ENCODE assay signal across 8 mouse cellular contexts in the genomic region with DNA sequence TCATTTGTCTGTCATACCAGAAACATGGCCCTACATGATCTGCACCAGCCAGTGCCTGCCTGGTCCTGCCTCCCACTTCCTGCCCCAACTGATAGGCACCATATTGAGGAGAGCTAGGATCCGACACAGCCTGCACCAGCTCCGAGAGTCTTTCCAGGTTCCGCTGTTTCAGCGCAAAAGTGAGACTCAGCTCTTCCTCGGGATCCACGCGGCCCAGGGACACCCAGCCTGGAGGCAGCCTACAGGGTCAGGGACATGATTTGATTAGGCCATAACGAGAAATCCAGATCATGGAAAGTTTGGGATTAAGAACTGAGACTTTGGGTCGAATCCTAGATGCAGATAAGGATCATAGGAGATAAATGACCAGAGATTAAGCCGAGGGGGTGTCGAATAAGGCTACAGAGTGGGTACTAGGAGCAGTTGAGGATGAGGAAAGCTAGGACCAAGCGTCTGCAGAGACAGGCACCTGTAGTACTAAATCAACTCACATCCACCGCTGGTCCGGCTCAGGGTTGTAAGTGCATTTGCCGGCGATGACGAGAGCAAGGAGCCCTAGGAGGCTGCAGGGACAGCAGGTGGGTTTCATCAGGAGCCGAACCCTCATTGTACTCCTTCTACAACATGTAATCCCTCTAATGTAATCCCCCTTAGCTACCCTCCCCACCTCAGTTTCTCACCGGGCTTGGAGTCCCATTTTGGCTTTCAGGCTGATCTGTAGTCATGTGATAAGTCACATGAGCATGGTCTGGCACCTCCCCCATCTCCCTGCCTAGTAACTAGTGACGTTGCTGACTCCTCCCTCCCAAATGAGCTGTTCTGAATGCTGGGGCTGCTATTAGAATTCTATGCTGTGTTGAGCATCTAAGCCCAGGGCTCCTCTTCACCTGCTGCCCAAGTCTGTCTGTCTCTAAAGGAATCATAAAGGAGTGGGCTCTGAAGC. TPM values are rescaled to one million over a fixed set of nuclear protein-coding genes. Genes with fewer than 3 reads are reported as not detected.
DNase-seq lines count a peak whose midpoint lies in the region; ATAC-seq lines count a peak whose summit lies in the region.

A gene (minus strand): TSS at position 745 of the 943 bp plus-strand sequence.

- H3K4me1 ChIP-seq in forebrain, embryonic 11.5 days (replicated peaks; ENCODE audit: control insufficient read depth, insufficient read depth, low read length), result 0 out of 2 replicates have a peak, but pooled peaks cover 1% of the 10 kb centered on the region
- peaks cover 8% of the 10 kb centered on the region for H3K4me1 ChIP-seq in heart, embryonic 16.5 days (ENCODE audit: control insufficient read depth, insufficient read depth, low read length)
- H3K4me1 ChIP-seq in liver, embryonic 15.5 days (replicated peaks), result peaks cover 16% of the 10 kb centered on the region
- H3K4me1 ChIP-seq in neural tube, embryonic 12.5 days, result peaks cover 7% of the 10 kb centered on the region

- WGBS in forebrain, embryonic 11.5 days, result 22% methylated on average over 20 of the region's 20 CpGs
- WGBS in heart, embryonic 16.5 days, result 18% methylated on average over 20 of the region's 20 CpGs
- 21% methylated on average over 20 of the region's 20 CpGs for WGBS in liver, embryonic 15.5 days (ENCODE audit: insufficient replicate concordance)
- WGBS in neural tube, embryonic 12.5 days, result 27% methylated on average over 20 of the region's 20 CpGs

- H3K27ac ChIP-seq in forebrain, embryonic 11.5 days (ENCODE audit: low read depth, low read length), result peak within 1 kb of the TSS; percentile 12; the same call in 1 of the 2 replicates
- H3K27ac ChIP-seq in heart, embryonic 16.5 days (ENCODE audit: low read length), result peak within 1 kb of the TSS; percentile 36; the same call in 1 of the 2 replicates
- H3K27ac ChIP-seq in liver, embryonic 15.5 days (replicated peaks), result peak within 1 kb of the TSS; percentile 63
- no peak within 1 kb of the TSS for H3K27ac ChIP-seq in neural tube, embryonic 12.5 days

- peak; percentile 87 to 95 for DNase-seq in CD8-positive naive resting alpha-beta T cell, adult 2 months (ENCODE audit: low read depth in 2 of 2, low spot score in 2 of 2)
- peak; percentile 89 for DNase-seq in c-Kit-positive CD71-negative TER-119-negative erythroid progenitor cells, embryonic 14.5 days (ENCODE audit: low read depth)
- DNase-seq in forebrain, embryonic 11.5 days (ENCODE audit: low spot score), result peak; percentile 88
- peak; percentile 91 to 95 for DNase-seq in kidney, postnatal 36 days
- peak; percentile 95 for DNase-seq in telencephalon, adult 2 months (ENCODE audit: low read depth, low spot score)

- H3K27me3 ChIP-seq in forebrain, embryonic 11.5 days (ENCODE audit: control insufficient read depth, insufficient read depth, low read length), result no peaks in the 10 kb centered on the region
- H3K27me3 ChIP-seq in heart, embryonic 16.5 days (ENCODE audit: control insufficient read depth, insufficient read depth, low read length), result no peaks in the 10 kb centered on the region
- no peaks in the 10 kb centered on the region for H3K27me3 ChIP-seq in liver, embryonic 15.5 days
- no peaks in the 10 kb centered on the region for H3K27me3 ChIP-seq in neural tube, embryonic 12.5 days (replicated peaks)

- H3K4me2 ChIP-seq in forebrain, embryonic 11.5 days (ENCODE audit: low read depth, low read length, severe bottlenecking), result peak within 1 kb of the TSS; percentile 92
- H3K4me2 ChIP-seq in heart, embryonic 16.5 days (ENCODE audit: low read depth, low read length), result peak within 1 kb of the TSS; percentile 87
- H3K4me2 ChIP-seq in liver, embryonic 15.5 days, result peak within 1 kb of the TSS; percentile 78
- peak within 1 kb of the TSS; percentile 70 for H3K4me2 ChIP-seq in neural tube, embryonic 12.5 days (replicated peaks)

- peak within 1 kb of the TSS; percentile 75 for H3K9ac ChIP-seq in forebrain, embryonic 11.5 days (ENCODE audit: low read length)
- H3K9ac ChIP-seq in heart, embryonic 16.5 days (ENCODE audit: low read length), result peak within 1 kb of the TSS; percentile 84
- H3K9ac ChIP-seq in liver, embryonic 15.5 days, result peak within 1 kb of the TSS; percentile 74
- peak within 1 kb of the TSS; percentile 60 for H3K9ac ChIP-seq in neural tube, embryonic 12.5 days

- H3K9me3 ChIP-seq in forebrain, embryonic 11.5 days (ENCODE audit: control insufficient read depth, low read length), result no peaks in the 10 kb centered on the region
- H3K9me3 ChIP-seq in heart, embryonic 16.5 days (replicated peaks; ENCODE audit: control insufficient read depth, low read length), result no peaks in the 10 kb centered on the region
- no peaks in the 10 kb centered on the region for H3K9me3 ChIP-seq in liver, embryonic 15.5 days (replicated peaks)
- H3K9me3 ChIP-seq in neural tube, embryonic 12.5 days, result no peaks in the 10 kb centered on the region

- peak within 1 kb of the TSS; percentile 53 for H3K4me3 ChIP-seq in forebrain, embryonic 11.5 days (ENCODE audit: low read depth, low read length)
- peak within 1 kb of the TSS; percentile 75 for H3K4me3 ChIP-seq in heart, embryonic 16.5 days (ENCODE audit: low read length)
- peak within 1 kb of the TSS; percentile 73 for H3K4me3 ChIP-seq in liver, embryonic 15.5 days (replicated peaks)
- H3K4me3 ChIP-seq in neural tube, embryonic 12.5 days, result peak within 1 kb of the TSS; percentile 46

- peak; percentile 96 for ATAC-seq in forebrain, embryonic 11.5 days (replicated peaks; ENCODE audit: low FRiP score)
- peak; percentile 93 for ATAC-seq in heart, embryonic 16.5 days (replicated peaks; ENCODE audit: extremely low read depth, insufficient read depth, low FRiP score)
- ATAC-seq in liver, embryonic 15.5 days (ENCODE audit: insufficient read depth), result peak; percentile 80
- peak; percentile 94 for ATAC-seq in neural tube, embryonic 12.5 days (ENCODE audit: low FRiP score, low read depth)

- peaks cover 15% of the 10 kb centered on the region; the same call in 1 of the 2 replicates for H3K36me3 ChIP-seq in forebrain, embryonic 11.5 days (ENCODE audit: control insufficient read depth, insufficient read depth, low read length)
- H3K36me3 ChIP-seq in heart, embryonic 16.5 days (ENCODE audit: control insufficient read depth, insufficient read depth), result peaks cover 4% of the 10 kb centered on the region
- H3K36me3 ChIP-seq in liver, embryonic 15.5 days (replicated peaks), result peaks cover 30% of the 10 kb centered on the region
- H3K36me3 ChIP-seq in neural tube, embryonic 12.5 days, result peaks cover 66% of the 10 kb centered on the region

RNA-seq across cellular contexts. Expression of the gene that starts here (rescaled TPM):
- polyA plus RNA-seq in forebrain, embryonic 11.5 days (2014; fragmentation: Nextera tagmentation; extraction: Ambion mirVana), result 53.9 and 62.7 TPM in 2 replicates
- polyA plus RNA-seq in heart, embryonic 16.5 days (2015; fragmentation: Nextera tagmentation; extraction: Ambion mirVana), result 74.6 and 77.5 TPM in 2 replicates
- 59.4 and 62.5 TPM in 2 replicates for polyA plus RNA-seq in liver, embryonic 15.5 days (2015; fragmentation: Nextera tagmentation; extraction: Ambion mirVana)
- 37.4 and 40.3 TPM in 2 replicates for polyA plus RNA-seq in neural tube, embryonic 12.5 days (2016; fragmentation: Nextera tagmentation; extraction: Ambion mirVana)
